Mouse (Mus musculus) embryonic fibroblast, embryonic 13.5 days (primary cell): ENCODE measurements around the gene Edem3.

ENCODE experiments used
- CTCF ChIP-seq: IDR thresholded peaks from 2 replicates; pipeline ENCODE4 v1.5.1; 2011; ENCODE audit warnings: mild to moderate bottlenecking, control low read depth, low read length, moderate library complexity, borderline replicate concordance; ENCODE audit not compliant: insufficient read depth
- POLR2A ChIP-seq: IDR thresholded peaks from 2 replicates; pipeline ENCODE4 v1.6.1; 2011; ENCODE audit warnings: low read depth, mild to moderate bottlenecking, control low read depth, low read length, moderate library complexity

- TF ChIP-seq POLR2A (no peak), CTCF (no peak)
Observed at GRCm38 (mm10) chr1:151706397-151706752, 48.8 kb upstream of the Edem3 start.
